Mouse (Mus musculus) kidney, adult 8-10 months (tissue): ENCODE data around the gene Srgap3.

Experiments used
- DNase-seq, 2 experiments: peaks; one replicate each; pipeline ENCODE4 v3.0.0; 2022

Srgap3 gene

GRCm38 (mm10) chr6:112946895-112947436 is at the start of gene Srgap3:
Gene Srgap3 (minus strand): TSS chr6:112947266.
- DNase-seq: peak; percentile 74 to 77

- DNase-seq: no peak
Measured at GRCm38 (mm10) chr6:112995708-112996107, 48.6 kb upstream of the Srgap3 start.

- DNase-seq: no peak
Measured at GRCm38 (mm10) chr6:112990119-112990518, 43.1 kb upstream of the Srgap3 start.

- no peak for DNase-seq
Measured at GRCm38 (mm10) chr6:112985362-112986314, 38.6 kb upstream of the Srgap3 start.

- DNase-seq: no peak
Measured at GRCm38 (mm10) chr6:112982241-112982640, 35.2 kb upstream of the Srgap3 start.

GRCm38 (mm10) chr6:112978947-112979346 is 31.9 kb upstream of the Srgap3 start:
- no peak for DNase-seq

GRCm38 (mm10) chr6:112977246-112977645 is 30.2 kb upstream of the Srgap3 start:
- DNase-seq: no peak

GRCm38 (mm10) chr6:112976541-112976940 is 29.5 kb upstream of the Srgap3 start:
- DNase-seq: no peak

- DNase-seq: no peak
Measured at GRCm38 (mm10) chr6:112976136-112976535, 29.1 kb upstream of the Srgap3 start.

GRCm38 (mm10) chr6:112973786-112974720 is 27.0 kb upstream of the Srgap3 start:
- no peak for DNase-seq

GRCm38 (mm10) chr6:112972858-112973631 is 26.0 kb upstream of the Srgap3 start:
- no peak for DNase-seq

- no peak for DNase-seq
Measured at GRCm38 (mm10) chr6:112972127-112972526, 25.1 kb upstream of the Srgap3 start.

- DNase-seq: no peak
Measured at GRCm38 (mm10) chr6:112971116-112971768, 24.2 kb upstream of the Srgap3 start.

- DNase-seq: no peak
Measured at GRCm38 (mm10) chr6:112967359-112967758, 20.3 kb upstream of the Srgap3 start.

GRCm38 (mm10) chr6:112958360-112958759 is 11.3 kb upstream of the Srgap3 start:
- DNase-seq: no peak

GRCm38 (mm10) chr6:112957583-112958280 is 10.7 kb upstream of the Srgap3 start:
- no peak for DNase-seq

- DNase-seq: no peak
Measured at GRCm38 (mm10) chr6:112955773-112956172, 8.7 kb upstream of the Srgap3 start.

GRCm38 (mm10) chr6:112953905-112954304 is 6.8 kb upstream of the Srgap3 start:
- DNase-seq: no peak

- DNase-seq: peak in 1 of 2 experiments; percentile 13
Measured at GRCm38 (mm10) chr6:112951254-112951653, 4.2 kb upstream of the Srgap3 start.

- DNase-seq: no peak
Measured at GRCm38 (mm10) chr6:112950205-112951110, 3.4 kb upstream of the Srgap3 start.
